Mouse (Mus musculus): ENCODE results near the gene Pde4a.

Gene Pde4a

GRCm38 (mm10) chr9:21148427-21148826 is 17.1 kb upstream of the Pde4a start:
- ATAC-seq (ENCODE audit: insufficient number of reproducible peaks, low FRiP score, low TSS enrichment): no peak

GRCm38 (mm10) chr9:21149077-21149653 is 16.3 kb upstream of the Pde4a start:
- ATAC-seq (ENCODE audit: insufficient number of reproducible peaks, low FRiP score, low TSS enrichment): no peak

GRCm38 (mm10) chr9:21149654-21150419 is 15.7 kb upstream of the Pde4a start, which contains the start of gene Cdc37:
TSS of gene Cdc37 (minus strand) at chr9:21149982.
- ATAC-seq (ENCODE audit: insufficient number of reproducible peaks, low FRiP score, low TSS enrichment): peak; percentile 92

GRCm38 (mm10) chr9:21152715-21153114 is 12.8 kb upstream of the Pde4a start:
- ATAC-seq (ENCODE audit: insufficient number of reproducible peaks, low FRiP score, low TSS enrichment): no peak

- no peak for ATAC-seq (ENCODE audit: insufficient number of reproducible peaks, low FRiP score, low TSS enrichment)
Observed at GRCm38 (mm10) chr9:21153331-21153730, 12.2 kb upstream of the Pde4a start.

GRCm38 (mm10) chr9:21153833-21154232 is 11.7 kb upstream of the Pde4a start:
- ATAC-seq (ENCODE audit: insufficient number of reproducible peaks, low FRiP score, low TSS enrichment): no peak

GRCm38 (mm10) chr9:21154787-21155186 is 10.7 kb upstream of the Pde4a start:
- ATAC-seq (ENCODE audit: insufficient number of reproducible peaks, low FRiP score, low TSS enrichment): no peak

- ATAC-seq (ENCODE audit: insufficient number of reproducible peaks, low FRiP score, low TSS enrichment): peak; percentile 82
Observed at GRCm38 (mm10) chr9:21161209-21161909, 4.2 kb upstream of the Pde4a start.

- no peak for ATAC-seq (ENCODE audit: insufficient number of reproducible peaks, low FRiP score, low TSS enrichment)
Observed at GRCm38 (mm10) chr9:21163086-21164050, 2.1 kb upstream of the Pde4a start.

GRCm38 (mm10) chr9:21164072-21164471 is 1.4 kb upstream of the Pde4a start:
- no peak for ATAC-seq (ENCODE audit: insufficient number of reproducible peaks, low FRiP score, low TSS enrichment)

- ATAC-seq (ENCODE audit: insufficient number of reproducible peaks, low FRiP score, low TSS enrichment): no peak
Observed at GRCm38 (mm10) chr9:21165952-21166451, 488 bp downstream of the Pde4a start.

- ATAC-seq (ENCODE audit: insufficient number of reproducible peaks, low FRiP score, low TSS enrichment): no peak
Observed at GRCm38 (mm10) chr9:21166516-21166915, 1.0 kb downstream of the Pde4a start.

- no peak for ATAC-seq (ENCODE audit: insufficient number of reproducible peaks, low FRiP score, low TSS enrichment)
Observed at GRCm38 (mm10) chr9:21167140-21168097, 1.9 kb downstream of the Pde4a start.

- no peak for ATAC-seq (ENCODE audit: insufficient number of reproducible peaks, low FRiP score, low TSS enrichment)
Observed at GRCm38 (mm10) chr9:21168161-21169123, 2.9 kb downstream of the Pde4a start.

- no peak for ATAC-seq (ENCODE audit: insufficient number of reproducible peaks, low FRiP score, low TSS enrichment)
Observed at GRCm38 (mm10) chr9:21169157-21169556, 3.6 kb downstream of the Pde4a start.

GRCm38 (mm10) chr9:21172364-21172763 is 6.8 kb downstream of the Pde4a start:
- ATAC-seq (ENCODE audit: insufficient number of reproducible peaks, low FRiP score, low TSS enrichment): no peak

GRCm38 (mm10) chr9:21180402-21180801 is 14.9 kb downstream of the Pde4a start:
- ATAC-seq (ENCODE audit: insufficient number of reproducible peaks, low FRiP score, low TSS enrichment): no peak

- no peak for ATAC-seq (ENCODE audit: insufficient number of reproducible peaks, low FRiP score, low TSS enrichment)
Observed at GRCm38 (mm10) chr9:21180841-21181240, 15.3 kb downstream of the Pde4a start.
